ENCODE assay signal across 8 mouse cellular contexts in the genomic region with DNA sequence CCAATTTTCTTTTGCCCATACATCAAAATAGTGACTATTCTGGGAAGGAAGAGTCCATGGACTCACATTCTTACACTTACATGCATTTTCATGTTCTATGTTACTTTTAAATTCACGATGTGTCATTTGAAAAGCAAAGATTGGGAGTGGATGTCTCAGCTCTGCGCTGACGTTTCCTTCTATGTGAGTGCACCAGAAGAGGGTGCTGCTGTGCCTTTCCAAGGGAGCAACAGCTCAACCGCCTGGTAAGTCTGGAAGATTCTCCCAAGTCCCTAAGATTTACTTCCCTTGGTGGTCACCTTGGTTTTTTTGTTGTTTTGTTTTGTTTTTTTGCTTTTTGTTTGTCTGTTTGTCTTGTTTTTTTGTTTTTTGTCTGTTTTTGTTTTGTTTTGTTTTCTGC. TPM values are rescaled to one million over a fixed set of nuclear protein-coding genes. Genes with fewer than 3 reads are reported as not detected.
DNase-seq lines count a peak whose midpoint lies in the region; ATAC-seq lines count a peak whose summit lies in the region.

No protein-coding gene starts in this region.

- no peaks in the 10 kb centered on the region for H3K9me3 ChIP-seq in heart, embryonic 12.5 days (replicated peaks)
- H3K9me3 ChIP-seq in embryonic facial prominence, embryonic 14.5 days (ENCODE audit: control insufficient read depth, low read length) = no peaks in the 10 kb centered on the region

- H3K4me1 ChIP-seq in heart, embryonic 12.5 days (replicated peaks) = no peaks in the 10 kb centered on the region
- H3K4me1 ChIP-seq in embryonic facial prominence, embryonic 14.5 days (ENCODE audit: control insufficient read depth, insufficient read depth, low read length) = no peaks in the 10 kb centered on the region

- 0 out of 2 replicates have a peak, but pooled peaks cover 4% of the 10 kb centered on the region for H3K27me3 ChIP-seq in heart, embryonic 12.5 days (replicated peaks)
- no peaks in the 10 kb centered on the region for H3K27me3 ChIP-seq in embryonic facial prominence, embryonic 14.5 days (replicated peaks; ENCODE audit: control insufficient read depth, insufficient read depth, low read length)

- H3K36me3 ChIP-seq in heart, embryonic 12.5 days = no peaks in the 10 kb centered on the region
- no peaks in the 10 kb centered on the region for H3K36me3 ChIP-seq in embryonic facial prominence, embryonic 14.5 days (ENCODE audit: control insufficient read depth, insufficient read depth, low read length)

- no peak for ATAC-seq in heart, embryonic 12.5 days (ENCODE audit: insufficient number of reproducible peaks, low FRiP score)
- ATAC-seq in embryonic facial prominence, embryonic 14.5 days (ENCODE audit: low read depth) = no peak

- no peak overlapping the region for H3K9ac ChIP-seq in heart, embryonic 12.5 days
- no peak overlapping the region for H3K9ac ChIP-seq in embryonic facial prominence, embryonic 14.5 days (ENCODE audit: low read depth, low read length)

- WGBS in heart, embryonic 12.5 days = 6% methylated on average over 4 of the region's 4 CpGs
- WGBS in embryonic facial prominence, embryonic 14.5 days = 7% methylated on average over 4 of the region's 4 CpGs

- DNase-seq in heart, adult 8-10 months (ENCODE audit: low spot score) = peak; percentile 21
- peak; percentile 62 for DNase-seq in urinary bladder, postnatal 14 days (ENCODE audit: low spot score)
- DNase-seq in urinary bladder, postnatal 10 days (ENCODE audit: low spot score) = no peak
- peak; percentile 86 for DNase-seq in embryonic facial prominence, embryonic 14.5 days (ENCODE audit: low spot score)
- peak; percentile 73 to 75 for DNase-seq in kidney, postnatal 4 days
- peak; percentile 64 for DNase-seq in retina, postnatal 1 day
- no peak for DNase-seq in cerebellum, adult 8-10 months

- no peak overlapping the region for H3K27ac ChIP-seq in heart, embryonic 12.5 days (ENCODE audit: poor library complexity, severe bottlenecking)
- H3K27ac ChIP-seq in embryonic facial prominence, embryonic 14.5 days (replicated peaks; ENCODE audit: low read depth, low read length) = no peak overlapping the region

- H3K4me3 ChIP-seq in heart, embryonic 12.5 days = no peak overlapping the region
- no peak overlapping the region for H3K4me3 ChIP-seq in embryonic facial prominence, embryonic 14.5 days (ENCODE audit: low read depth, low read length)

- no peak overlapping the region for H3K4me2 ChIP-seq in heart, embryonic 12.5 days
- H3K4me2 ChIP-seq in embryonic facial prominence, embryonic 14.5 days (ENCODE audit: low read depth, low read length) = no peak overlapping the region

RNA-seq across cellular contexts. Expression of a gene that starts 6.1 kb away (rescaled TPM):
- total RNA-seq in heart, adult 8-10 months (2022) = 1 to 10 TPM; 1.4 to 2.8 (median 2.3) TPM
- 17.0 and 19.3 TPM in 2 replicates for polyA plus RNA-seq in heart, embryonic 12.5 days (2016; fragmentation: Nextera tagmentation; extraction: Ambion mirVana)
- 9.5 and 13.4 TPM in 2 replicates for polyA plus RNA-seq in embryonic facial prominence, embryonic 14.5 days (2014; fragmentation: Nextera tagmentation; extraction: Ambion mirVana)

Comparison
In these comparisons a context has a peak if more than half of its experiments do, and no peak if none do; other contexts are left out.
1. DNase-seq: peak in heart, adult 8-10 months (single experiment), urinary bladder, postnatal 14 days (single experiment), embryonic facial prominence, embryonic 14.5 days (single experiment), kidney, postnatal 4 days (2 of 2) and retina, postnatal 1 day (single experiment); none in urinary bladder, postnatal 10 days (single experiment) and cerebellum, adult 8-10 months (single experiment).